8 mouse cellular contexts compared by ENCODE assay signal in genomic region chr4:48584421-48585240, GRCm38 (mm10). TPM values are rescaled to one million over a fixed set of nuclear protein-coding genes. Genes with fewer than 3 reads are reported as not detected.
DNase-seq lines count a peak whose midpoint lies in the region; ATAC-seq and TF ChIP-seq lines count a peak whose summit lies in the region.

TSS of gene Tmeff1 (plus strand) at chr4:48585174.

- no peaks in the 10 kb centered on the region; the same call in 1 of the 2 replicates for H3K4me1 ChIP-seq in heart, adult 2 months (ENCODE audit: control insufficient read depth, insufficient read depth, low read length)
- H3K4me1 ChIP-seq in kidney, embryonic 16.5 days (ENCODE audit: insufficient read depth, low read length) = peaks cover 4% of the 10 kb centered on the region
- no peaks in the 10 kb centered on the region for H3K4me1 ChIP-seq in liver, embryonic 14.5 days (replicated peaks; ENCODE audit: control insufficient read depth in 2 of 2, insufficient read depth in 2 of 2, low read length in 1 of 2)
- H3K4me1 ChIP-seq in olfactory bulb, adult 2 months (ENCODE audit: control insufficient read depth, insufficient read depth, low read length) = peaks cover 24% of the 10 kb centered on the region

- peak; percentile 18 for DNase-seq in gastrocnemius, postnatal 4 days (ENCODE audit: low spot score in 2 of 2)
- no peak for DNase-seq in gastrocnemius, postnatal 25 days
- DNase-seq in adrenal gland, postnatal 36 days = peak; percentile 44 to 68
- DNase-seq in heart, adult 2 months = peak; percentile 33 to 51
- DNase-seq in liver, embryonic 14.5 days (ENCODE audit: low read depth in 3 of 3, low spot score in 3 of 3) = no peak
- DNase-seq in thymus, adult 18-20 months = no peak

- TF ChIP-seq EP300 in heart, adult 2 months (IDR thresholded peaks at IDR 0.05; ENCODE audit: insufficient read depth, low read depth, low read length) = no peak
- TF ChIP-seq EP300 in liver, embryonic 14.5 days (IDR thresholded peaks at IDR 0.05; ENCODE audit: low read depth) = no peak

- peak within 1 kb of the TSS; percentile 57 for H3K4me3 ChIP-seq in heart, adult 2 months
- peak within 1 kb of the TSS; percentile 84 for H3K4me3 ChIP-seq in kidney, embryonic 16.5 days (ENCODE audit: low read length)
- H3K4me3 ChIP-seq in liver, embryonic 14.5 days (ENCODE audit: insufficient read depth in 1 of 2, low read depth in 2 of 2, low read length in 2 of 2) = peak within 1 kb of the TSS; percentile 60 to 75
- H3K4me3 ChIP-seq in olfactory bulb, adult 2 months (ENCODE audit: insufficient read depth, low read depth, low read length) = peak within 1 kb of the TSS; percentile 90

- 5% methylated on average over 39 of the region's 64 CpGs for WGBS in heart, adult 2 months
- 2% methylated on average over 38 of the region's 64 CpGs for WGBS in kidney, embryonic 16.5 days
- WGBS in liver, embryonic 14.5 days (ENCODE audit: insufficient replicate concordance) = 4% methylated on average over 59 of the region's 64 CpGs
- 2% methylated on average over 64 of the region's 64 CpGs for WGBS in olfactory bulb, adult 2 months

- peak within 1 kb of the TSS; percentile 19 for H3K9ac ChIP-seq in heart, adult 2 months (ENCODE audit: low read depth, low read length)
- H3K9ac ChIP-seq in kidney, embryonic 16.5 days (replicated peaks; ENCODE audit: low read length) = peak within 1 kb of the TSS; percentile 89
- H3K9ac ChIP-seq in liver, embryonic 14.5 days (replicated peaks) = no peak within 1 kb of the TSS

- peaks cover 3% of the 10 kb centered on the region; the same call in 1 of the 2 replicates for H3K9me3 ChIP-seq in kidney, embryonic 16.5 days (ENCODE audit: low read length)
- no peaks in the 10 kb centered on the region for H3K9me3 ChIP-seq in liver, embryonic 14.5 days (ENCODE audit: control insufficient read depth, low read length)

- H3K36me3 ChIP-seq in heart, adult 2 months (ENCODE audit: control insufficient read depth, insufficient read depth, low read length) = no peaks in the 10 kb centered on the region
- H3K36me3 ChIP-seq in kidney, embryonic 16.5 days (ENCODE audit: insufficient read depth, low read length) = peaks cover 4% of the 10 kb centered on the region; the same call in 1 of the 2 replicates
- H3K36me3 ChIP-seq in liver, embryonic 14.5 days (replicated peaks; ENCODE audit: control insufficient read depth, insufficient read depth, low read depth) = no peaks in the 10 kb centered on the region

- H3K4me2 ChIP-seq in kidney, embryonic 16.5 days (replicated peaks; ENCODE audit: low read depth, low read length) = peak within 1 kb of the TSS; percentile 86
- H3K4me2 ChIP-seq in liver, embryonic 14.5 days (ENCODE audit: low read depth) = peak within 1 kb of the TSS; percentile 66

- intact Hi-C loops in heart, adult 2 months (cut with DNase I) = loop anchor here (2.0 to 5.0 kb wide), 3 partner anchors 38 to 98 kb away; partner anchors contain the start of gene Cavin4

- TF ChIP-seq CTCF in heart, adult 2 months (IDR thresholded peaks at IDR 0.05) = no peak
- TF ChIP-seq CTCF in liver, embryonic 14.5 days (IDR thresholded peaks at IDR 0.05; ENCODE audit: low read depth) = no peak
- TF ChIP-seq CTCF in olfactory bulb, adult 2 months (IDR thresholded peaks at IDR 0.05; ENCODE audit: insufficient read depth, low read depth, low read length) = no peak

- no peaks in the 10 kb centered on the region for H3K79me2 ChIP-seq in heart, adult 2 months (replicated peaks; ENCODE audit: control insufficient read depth, insufficient read depth, low read length)

- no peaks in the 10 kb centered on the region; the same call in 1 of the 2 replicates for H3K27me3 ChIP-seq in heart, adult 2 months (ENCODE audit: control insufficient read depth, insufficient read depth, low read length)
- H3K27me3 ChIP-seq in kidney, embryonic 16.5 days (ENCODE audit: insufficient read depth, low read length) = no peaks in the 10 kb centered on the region
- peaks cover 28% of the 10 kb centered on the region for H3K27me3 ChIP-seq in liver, embryonic 14.5 days (ENCODE audit: control insufficient read depth, insufficient read depth, low read length)

- H3K27ac ChIP-seq in heart, adult 2 months = peak within 1 kb of the TSS; percentile 36
- peak within 1 kb of the TSS; percentile 88 for H3K27ac ChIP-seq in kidney, embryonic 16.5 days (ENCODE audit: low read length)
- no peak within 1 kb of the TSS for H3K27ac ChIP-seq in liver, embryonic 14.5 days
- peak within 1 kb of the TSS; percentile 94 for H3K27ac ChIP-seq in olfactory bulb, adult 2 months (ENCODE audit: insufficient read depth, low read depth, low read length)

- TF ChIP-seq POLR2A in heart, adult 2 months (IDR thresholded peaks at IDR 0.05; ENCODE audit: insufficient read depth, low read depth, low read length) = no peak
- TF ChIP-seq POLR2A in olfactory bulb, adult 2 months (IDR thresholded peaks at IDR 0.05; ENCODE audit: insufficient read depth, low read depth, low read length) = no peak

- ATAC-seq in kidney, embryonic 16.5 days (ENCODE audit: low FRiP score, low TSS enrichment) = peak; percentile 75
- no peak; the same call in 1 of the 2 replicates for ATAC-seq in liver, embryonic 14.5 days (ENCODE audit: insufficient read depth)

RNA-seq across cellular contexts. Expression of gene Tmeff1, which starts in this region (rescaled TPM):
- 1 to 10 TPM; 6.3 to 7.8 TPM for total RNA-seq in gastrocnemius, postnatal 4 days (2021)
- 1 to 10 TPM in 1 of 2 experiments, under 1 TPM in 1; 0.20 to 2.3 TPM for total RNA-seq in gastrocnemius, postnatal 25 days (2021)
- 10 to 100 TPM in 1 of 2 experiments, 1 to 10 TPM in 1; 9.3 to 14.4 TPM for total RNA-seq in adrenal gland, postnatal 36 days (2021)
- 10 to 100 TPM; 11.1 to 11.7 TPM for total RNA-seq in heart, adult 2 months (2021)
- polyA plus RNA-seq in heart, adult 2 months (2012; rRNA removed) = 4.9 and 8.5 TPM in 2 replicates
- 10.4 and 19.8 TPM in 2 replicates for polyA plus RNA-seq in kidney, embryonic 16.5 days (2015; fragmentation: Nextera tagmentation; extraction: Ambion mirVana)
- 1.0 and 1.5 TPM in 2 replicates for polyA plus RNA-seq in liver, embryonic 14.5 days (2012; rRNA removed)
- 1.4 and 1.6 TPM in 2 replicates for polyA plus RNA-seq in liver, embryonic 14.5 days (2014; fragmentation: Nextera tagmentation; extraction: Ambion mirVana)
- polyA plus RNA-seq in olfactory bulb, adult 2 months (2012; ENCODE audit: insufficient read depth, insufficient read length, low replicate concordance, missing spikeins) = not detected in 2 replicates

Comparison
In these comparisons a context has a peak if more than half of its experiments do, and no peak if none do; other contexts are left out.
1. DNase-seq: peak in gastrocnemius, postnatal 4 days (2 of 2), adrenal gland, postnatal 36 days (2 of 2) and heart, adult 2 months (2 of 2); none in gastrocnemius, postnatal 25 days (single experiment), liver, embryonic 14.5 days (0 of 3) and thymus, adult 18-20 months (0 of 2).
2. Peak in every context shown above with its lines, with median percentiles within 50 percentile points of each other: H3K4me3 ChIP-seq.